Mouse (Mus musculus): ENCODE results near the gene Cdk5. TPM values are rescaled to one million over a fixed set of nuclear protein-coding genes. Genes with fewer than 3 reads are reported as not detected.
A peak's percentile ranks its signal among the peaks of the same experiment; 100 is the strongest.

The Cdk5 gene
- 100 to 1,000 TPM; 127 to 133 TPM for total RNA-seq (2021)
- long read RNA-seq, transcript Cdk5-201 (12 exons, 2,059 nt) = major isoform, 118 of 145 reads
- long read RNA-seq, partial matches to known transcripts = 14 of 145 reads
- long read RNA-seq, other reads (novel, unspliced or antisense) = 12 of 145 reads

DNA sequence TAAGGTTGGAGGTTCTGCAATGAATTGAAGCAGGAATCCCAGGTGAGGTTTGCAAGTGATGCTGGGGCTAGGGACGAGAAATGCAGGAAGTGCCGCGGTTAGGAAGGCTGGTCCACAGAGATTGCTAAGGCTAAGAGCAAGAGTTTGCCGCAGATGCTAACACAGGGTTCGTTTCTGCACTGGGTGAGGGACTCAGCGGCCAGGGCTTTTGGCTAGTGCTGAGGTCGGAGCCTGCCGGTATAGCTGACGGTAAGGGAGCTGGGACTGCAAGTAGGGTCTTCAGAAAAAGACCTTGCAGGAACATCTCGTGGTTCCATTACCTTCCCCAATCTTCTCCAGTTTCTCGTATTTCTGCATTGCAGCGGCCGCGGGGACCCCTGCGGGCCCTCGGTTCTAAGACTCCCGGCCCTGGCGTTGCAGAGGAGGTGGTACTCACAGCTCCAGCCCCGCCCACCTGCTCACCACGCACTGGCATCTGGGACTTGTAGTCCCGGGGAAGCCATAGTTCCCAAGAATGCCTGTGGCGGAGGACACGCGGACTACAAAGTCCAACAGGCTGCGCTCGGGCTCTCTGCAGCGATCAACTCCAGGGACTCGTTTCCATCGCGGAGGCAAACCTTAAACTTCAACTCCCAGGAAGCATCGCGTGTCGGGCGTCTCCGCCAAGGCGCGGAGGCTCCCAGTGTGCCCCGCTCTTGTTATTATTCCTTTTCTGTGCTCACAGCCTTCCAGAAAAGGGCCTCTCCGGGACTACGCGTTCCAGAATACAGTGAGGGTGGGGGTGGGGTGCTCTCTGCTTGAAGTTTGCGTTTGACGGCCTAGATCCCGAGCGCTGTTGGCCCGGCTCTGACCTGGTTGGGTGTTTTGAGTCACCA lies at the start of gene Cdk5, which contains the start of gene Slc4a2:
TSS of gene Cdk5 (minus strand) at position 402 of the 875 bp plus-strand sequence.
TSS of gene Slc4a2 (plus strand) at position 709 of the 875 bp plus-strand sequence.
- peak; percentile 97 for DNase-seq (ENCODE audit: low spot score in 2 of 2)

DNA sequence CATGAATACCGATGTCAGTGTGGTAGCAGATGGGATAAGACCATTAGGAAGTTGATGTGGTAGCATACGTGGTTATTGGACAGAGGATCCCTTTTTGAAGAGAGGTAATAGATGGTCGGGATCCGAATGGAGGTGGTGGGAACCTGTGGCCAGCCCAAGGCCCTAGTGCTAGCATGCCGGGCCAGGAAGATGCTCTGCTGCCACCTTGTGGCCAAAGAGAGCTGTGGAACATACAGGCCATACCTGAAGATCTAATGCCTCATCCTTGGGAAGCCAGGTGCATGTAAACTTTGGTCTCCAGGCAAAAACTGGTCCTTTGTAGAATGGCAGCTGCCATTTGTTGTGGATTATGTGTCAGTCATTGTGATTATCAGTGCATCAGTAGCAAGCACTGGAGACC lies 47.3 kb upstream of the Cdk5 start:
- DNase-seq (ENCODE audit: low spot score in 2 of 2) = peak; percentile 71 to 82

DNA sequence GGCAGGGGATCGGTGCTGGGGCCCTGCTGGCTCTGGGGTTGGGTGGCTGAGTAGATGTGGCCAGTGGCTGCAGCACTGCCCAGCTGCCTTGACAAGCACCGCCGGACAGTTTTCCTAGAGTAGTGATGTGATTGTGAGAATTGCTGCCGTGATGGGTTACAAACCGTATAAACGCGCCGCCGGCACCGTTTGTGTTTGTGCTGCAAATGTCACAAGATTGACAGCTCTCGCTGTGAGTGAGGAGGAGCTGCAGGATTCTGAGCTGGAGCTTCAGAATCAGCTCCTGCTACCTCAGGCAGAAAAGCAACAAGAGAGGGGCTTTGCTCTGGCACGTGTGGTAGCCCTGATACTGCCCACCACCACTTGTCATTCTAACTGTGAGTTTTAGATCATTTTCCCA lies 43.4 kb upstream of the Cdk5 start:
- DNase-seq (ENCODE audit: low spot score in 2 of 2) = no peak

DNA sequence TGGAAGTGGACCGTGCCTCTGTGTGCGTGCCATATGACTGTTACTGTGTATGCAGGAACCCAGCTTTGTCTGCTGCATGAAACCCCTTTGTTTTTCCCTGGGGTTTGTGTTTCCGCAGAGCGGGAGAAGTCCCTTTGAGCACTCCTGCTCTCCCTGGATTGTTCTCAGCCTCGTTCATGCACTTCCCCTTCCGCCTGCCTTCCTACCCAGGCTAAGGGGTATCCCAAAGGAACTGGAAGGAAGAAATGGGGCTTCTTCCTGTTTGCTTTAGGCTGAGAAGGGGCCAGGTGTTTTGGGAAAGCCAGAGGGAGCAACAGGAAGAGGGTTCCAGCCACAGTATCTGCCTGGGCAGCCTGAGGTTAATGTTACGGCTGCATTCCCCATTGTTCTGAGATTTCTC lies 32.3 kb upstream of the Cdk5 start:
- DNase-seq (ENCODE audit: low spot score in 2 of 2) = no peak

DNA sequence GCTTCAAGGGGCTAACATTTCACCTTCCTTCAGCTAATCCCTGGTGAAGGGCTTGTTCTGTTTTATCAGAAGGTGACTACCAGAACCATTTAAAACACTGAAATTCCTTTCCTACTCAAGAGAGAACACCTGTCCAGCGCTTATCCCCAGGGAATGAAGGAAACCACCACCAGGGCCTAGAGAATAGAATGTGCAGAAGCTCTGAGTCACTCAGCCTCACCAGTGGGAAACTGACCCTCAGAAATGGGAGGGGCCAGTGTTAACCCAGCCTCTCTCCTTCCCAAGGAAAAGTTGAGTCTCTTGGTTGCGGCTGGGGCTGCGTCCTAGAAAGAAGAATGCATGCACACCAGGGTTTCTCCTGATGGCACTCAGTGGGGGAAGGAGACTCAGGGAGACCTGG lies 31.7 kb upstream of the Cdk5 start:
- no peak for DNase-seq (ENCODE audit: low spot score in 2 of 2)

DNA sequence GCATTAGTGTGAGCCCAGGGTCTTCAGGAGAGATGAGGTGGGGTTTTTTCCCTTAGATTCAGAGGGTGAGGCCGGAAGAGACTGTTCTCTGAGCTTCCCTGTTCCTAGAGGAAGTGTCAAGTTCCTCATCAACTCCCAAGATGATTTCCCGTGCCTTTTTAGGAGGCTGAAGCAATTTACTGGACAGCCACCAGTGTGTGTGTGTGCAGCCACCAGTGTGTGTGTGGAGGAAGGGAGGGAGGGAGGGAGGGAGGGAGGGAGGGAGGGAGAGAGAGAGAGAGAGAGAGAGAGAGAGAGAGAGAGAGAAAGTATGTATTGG lies 30.6 kb upstream of the Cdk5 start:
- DNase-seq (ENCODE audit: low spot score in 2 of 2) = no peak

DNA sequence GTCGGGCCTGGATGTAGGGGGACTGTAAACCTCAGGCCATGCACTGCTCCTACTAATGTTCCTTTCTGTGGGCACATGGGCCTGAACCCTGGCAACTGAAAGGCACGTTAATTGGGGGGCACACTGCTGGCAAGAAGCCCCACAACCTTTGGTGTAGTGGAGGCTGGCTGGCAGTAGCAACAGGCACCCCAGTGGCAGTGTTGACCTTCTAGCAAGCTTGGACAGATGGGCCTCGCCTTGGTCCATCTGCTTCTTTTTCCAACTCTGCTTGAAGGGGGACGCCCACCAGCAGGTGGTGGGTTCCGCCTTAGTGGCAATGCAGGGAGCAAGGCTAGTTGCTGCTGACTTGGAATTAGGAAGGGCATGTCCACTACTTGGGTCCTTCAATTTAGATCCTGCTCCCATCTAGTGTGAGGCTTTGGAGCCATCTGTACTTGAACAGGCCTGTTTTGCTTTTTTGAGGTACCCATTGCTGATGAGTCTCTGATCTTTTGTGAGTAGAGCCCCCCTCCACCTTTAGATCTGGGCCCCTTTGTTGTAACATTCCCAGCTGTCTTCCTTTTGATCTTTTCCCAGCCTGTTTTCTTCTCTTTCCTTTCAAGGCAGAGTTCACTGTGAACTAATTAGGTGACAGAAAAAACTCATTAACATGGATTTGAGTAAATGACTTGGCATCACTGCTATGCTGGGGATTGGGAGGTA lies 30.1 kb upstream of the Cdk5 start:
- peak; percentile 43 to 51 for DNase-seq (ENCODE audit: low spot score in 2 of 2)

DNA sequence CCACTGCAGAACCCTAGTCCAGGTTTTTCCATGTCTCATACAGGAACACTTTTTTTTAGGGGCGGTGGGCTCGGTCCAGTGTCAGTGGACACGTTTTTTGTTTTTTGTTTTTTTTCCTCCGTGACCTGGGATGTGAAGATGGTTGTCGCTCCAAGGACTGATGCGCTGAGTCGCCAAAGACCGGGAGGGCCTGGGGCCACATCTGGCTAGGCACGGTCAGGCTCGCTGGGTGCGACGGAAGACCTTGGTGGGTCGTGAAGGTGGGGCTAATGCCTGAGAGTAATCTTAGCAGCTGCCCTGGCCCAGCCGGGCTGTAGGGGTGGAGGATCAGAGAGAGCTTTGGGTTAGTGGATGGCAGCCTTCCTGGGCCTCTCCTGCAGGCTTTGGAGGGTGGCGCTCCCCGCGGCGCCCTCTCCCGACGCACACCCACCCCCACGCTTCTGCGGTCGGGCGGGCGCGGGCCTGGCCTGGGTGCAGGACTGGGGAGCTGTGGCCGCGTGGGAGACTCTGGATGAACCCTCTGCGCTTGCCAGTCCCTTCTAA lies 29.4 kb upstream of the Cdk5 start:
- DNase-seq (ENCODE audit: low spot score in 2 of 2) = peak; percentile 36 to 52

DNA sequence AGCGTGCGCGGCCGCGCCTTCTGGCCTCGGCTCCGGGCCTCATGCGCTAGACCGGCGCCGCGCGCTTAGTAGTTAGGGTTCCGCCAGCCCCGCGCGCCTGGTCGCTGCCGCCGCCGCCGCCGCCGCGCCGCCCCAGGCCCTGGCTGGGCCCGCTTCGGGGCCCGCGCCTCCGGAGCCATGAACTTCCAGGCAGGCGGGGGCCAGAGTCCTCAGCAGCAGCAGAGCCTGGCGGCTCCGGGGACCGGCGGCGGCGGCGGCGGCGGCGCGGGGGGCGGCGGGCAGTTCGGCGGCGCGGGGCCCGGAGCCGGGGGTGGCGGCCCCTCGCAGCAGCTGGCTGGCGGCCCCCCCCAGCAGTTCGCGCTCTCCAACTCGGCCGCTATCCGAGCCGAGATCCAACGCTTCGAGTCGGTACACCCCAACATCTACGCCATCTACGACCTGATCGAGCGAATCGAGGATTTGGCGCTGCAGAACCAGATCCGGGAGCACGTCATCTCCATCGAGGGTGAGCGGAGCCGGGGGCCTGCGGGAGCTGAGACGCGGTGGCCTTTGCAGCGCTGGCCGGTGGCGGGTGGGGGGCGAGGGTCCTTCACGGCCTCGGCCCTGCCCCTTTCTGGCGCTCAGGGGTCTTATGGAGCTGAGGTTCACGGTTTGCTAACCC lies 28.8 kb upstream of the Cdk5 start, which contains the start of gene Agap3:
TSS of gene Agap3 (plus strand) at position 148 of the 661 bp plus-strand sequence.
- DNase-seq (ENCODE audit: low spot score in 2 of 2) = peak; percentile 55 to 62

DNA sequence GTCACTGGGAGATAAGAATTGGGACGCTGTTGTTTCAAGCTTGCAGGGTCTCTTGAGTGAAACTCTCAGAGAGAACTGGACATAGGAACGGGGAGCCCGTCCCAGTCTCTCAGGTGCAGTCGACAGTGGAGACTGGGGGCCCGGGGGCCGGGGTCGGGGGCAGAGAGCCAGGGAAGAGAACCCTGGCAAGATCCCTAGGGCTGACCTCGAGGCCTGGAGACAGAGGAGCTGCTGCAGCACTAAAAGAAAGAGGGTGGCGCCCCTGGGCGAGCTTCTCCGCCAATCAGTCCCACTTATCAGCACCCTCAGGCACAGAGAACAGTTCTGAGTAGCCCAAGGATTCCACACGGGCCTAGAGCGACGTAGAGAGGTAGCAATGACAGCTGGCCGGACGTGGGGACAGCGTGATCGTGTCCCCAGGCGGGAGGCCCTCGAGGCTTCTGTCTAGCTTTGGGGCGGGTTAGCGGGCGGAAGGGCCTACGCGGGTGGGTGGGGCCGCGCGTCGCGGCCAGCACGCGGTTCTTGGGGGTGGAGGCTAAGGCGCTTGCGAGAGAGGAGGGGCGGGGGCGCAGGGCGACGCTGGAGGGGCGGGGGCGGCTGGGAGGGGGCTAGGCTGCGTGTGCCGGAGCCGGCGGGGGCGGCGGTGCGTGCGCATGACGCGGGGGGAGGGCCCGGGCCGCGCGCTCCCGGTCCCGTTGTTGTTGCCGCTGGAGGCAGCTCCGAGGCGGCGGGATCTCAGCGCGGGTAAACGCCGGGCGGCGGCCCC lies 28.1 kb upstream of the Cdk5 start:
- DNase-seq (ENCODE audit: low spot score in 2 of 2) = peak; percentile 81 to 90

GRCm38 (mm10) chr5:24447624-24448298 lies 24.4 kb upstream of the Cdk5 start, which contains the start of gene Tmub1:
Gene Tmub1, minus strand, starts transcription at chr5:24447854.
- peak; percentile 79 to 83 for DNase-seq (ENCODE audit: low spot score in 2 of 2)

DNA sequence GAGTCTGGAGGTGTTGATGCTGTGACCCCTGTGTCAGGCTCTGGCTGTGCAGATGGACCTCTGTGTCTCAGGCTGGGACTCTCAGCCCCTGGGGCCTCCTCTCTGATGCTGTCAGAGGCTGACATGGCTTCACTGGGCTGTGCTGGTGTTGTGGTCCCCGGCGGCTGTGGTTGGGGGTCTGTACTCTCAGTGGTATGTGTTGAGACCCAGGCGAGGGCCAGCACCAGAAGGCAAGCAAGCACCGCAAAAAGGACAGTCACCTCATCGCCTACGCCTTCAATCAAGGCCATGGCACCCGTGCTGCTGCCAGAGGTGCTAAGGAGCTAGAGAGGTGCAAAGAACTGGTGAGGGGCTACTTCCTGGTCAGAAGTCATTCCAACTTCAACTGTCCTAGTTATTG lies 23.3 kb upstream of the Cdk5 start:
- no peak for DNase-seq (ENCODE audit: low spot score in 2 of 2)

DNA sequence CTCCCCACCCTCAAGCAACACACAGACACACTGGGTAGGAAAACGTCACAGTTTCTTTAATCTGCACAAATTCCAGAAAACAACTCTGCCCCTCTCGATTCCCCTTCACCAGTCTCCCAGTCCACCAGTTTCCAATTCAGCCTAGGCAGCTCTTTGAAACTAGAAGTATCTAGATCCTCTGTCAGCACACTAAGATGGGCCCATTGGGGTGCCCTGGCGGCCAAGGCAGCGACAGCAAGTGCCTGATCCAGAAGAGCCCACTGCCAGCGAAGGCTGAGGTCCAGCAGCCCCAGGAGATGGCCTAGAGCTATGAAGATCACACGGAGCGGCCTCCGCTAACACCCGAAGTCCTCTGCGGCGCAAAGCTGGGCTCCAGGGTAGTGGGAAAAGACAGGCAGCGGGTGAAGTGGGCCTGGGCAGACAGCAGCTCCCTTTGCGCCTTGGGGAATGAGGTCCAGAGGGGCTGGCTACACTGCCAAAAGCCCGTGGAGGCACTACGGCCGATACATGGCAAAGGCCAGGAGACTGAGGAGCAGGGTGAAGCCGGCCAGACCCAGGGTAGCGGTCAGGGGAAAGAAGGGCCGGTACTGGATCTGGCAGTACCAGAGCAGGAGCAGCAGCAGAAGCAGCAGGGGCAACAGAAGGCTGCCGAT lies 22.2 kb upstream of the Cdk5 start:
- DNase-seq (ENCODE audit: low spot score in 2 of 2) = peak in 1 of 2 experiments; percentile 40

DNA sequence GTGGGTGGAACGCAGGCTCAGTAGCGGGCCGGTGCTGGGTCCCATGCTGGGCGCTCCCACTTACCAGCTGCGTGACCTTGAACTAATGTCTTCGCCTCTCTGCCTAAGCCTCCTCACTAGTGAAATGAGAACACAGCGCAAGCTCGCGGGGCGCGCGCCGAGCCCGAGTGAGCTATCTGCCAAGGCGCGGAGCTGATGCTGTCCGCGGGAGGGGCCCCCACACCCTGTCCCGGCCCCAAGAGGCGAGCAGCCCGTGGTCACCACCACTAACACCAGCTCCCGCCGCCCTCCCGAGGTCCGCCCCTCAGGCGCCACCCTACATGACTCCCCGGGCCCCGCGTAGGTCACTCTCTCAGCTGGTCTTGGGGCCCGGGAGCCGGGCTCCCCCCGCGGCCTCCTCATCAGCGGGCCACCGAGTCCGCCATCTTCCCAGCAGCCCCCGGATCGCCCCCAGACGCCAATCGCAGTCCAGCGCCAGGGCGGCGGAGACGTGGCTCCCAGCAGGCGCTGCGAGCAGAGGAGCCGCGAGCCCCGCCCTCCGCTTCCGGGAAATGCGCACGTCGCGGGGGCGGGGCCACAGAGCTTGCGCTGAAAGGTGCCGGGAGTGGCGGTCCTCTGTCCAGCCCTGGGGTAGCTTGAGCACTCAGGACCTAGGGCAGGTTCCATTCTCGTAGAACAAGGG lies 21.6 kb upstream of the Cdk5 start, which contains the start of gene Fastk:
TSS of gene Fastk (minus strand) at position 542 of the 682 bp plus-strand sequence.
- DNase-seq (ENCODE audit: low spot score in 2 of 2) = peak; percentile 93 to 96

DNA sequence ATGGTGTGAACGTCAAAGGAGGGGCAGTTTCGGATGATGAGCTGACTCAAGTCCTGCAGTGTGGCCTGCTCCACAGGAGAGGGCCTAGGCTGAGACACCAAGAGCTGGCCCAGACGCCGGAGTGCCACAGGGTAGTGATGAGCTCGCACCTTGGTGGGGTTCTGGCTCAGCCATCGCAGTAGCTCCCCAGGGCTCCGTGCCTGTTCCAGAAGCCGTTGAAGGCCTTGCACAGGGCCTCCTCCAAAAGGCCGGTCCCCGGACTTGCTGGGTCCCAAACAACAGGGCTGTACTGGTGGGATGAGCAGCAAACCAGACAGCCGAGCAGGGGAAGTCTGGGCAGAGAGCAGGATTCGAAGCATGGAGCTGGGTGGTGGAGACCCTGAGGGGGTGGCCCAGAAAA lies 20.6 kb upstream of the Cdk5 start:
- no peak for DNase-seq (ENCODE audit: low spot score in 2 of 2)

GRCm38 (mm10) chr5:24443204-24443603 lies 19.9 kb upstream of the Cdk5 start:
- DNase-seq (ENCODE audit: low spot score in 2 of 2) = no peak

- no peak for DNase-seq (ENCODE audit: low spot score in 2 of 2)
Observed at GRCm38 (mm10) chr5:24442029-24442428, 18.7 kb upstream of the Cdk5 start.

- DNase-seq (ENCODE audit: low spot score in 2 of 2) = no peak
Observed at GRCm38 (mm10) chr5:24441187-24441586, 17.9 kb upstream of the Cdk5 start.

- no peak for DNase-seq (ENCODE audit: low spot score in 2 of 2)
Observed at GRCm38 (mm10) chr5:24433993-24434392, 10.7 kb upstream of the Cdk5 start.

Data from layer of hippocampus, postnatal 10 days (tissue).